Mouse (Mus musculus): Measurements from ENCODE around the gene Gm49721. TPM values are rescaled to one million over a fixed set of nuclear protein-coding genes. Genes with fewer than 3 reads are reported as not detected.
"Not testable (repeated sequence)": the region's sequence is repeated elsewhere in the genome, so short reads cannot be mapped to it uniquely, and the experiment has no call there.

The Gm49721 gene
- polyA plus RNA-seq, 1 experiment from 2014 or later, result 0.19 TPM

- H3K4me2 ChIP-seq; H3K9me3 ChIP-seq; H3K27me3 ChIP-seq; H3K4me1 ChIP-seq (replicated peaks); H3K4me3 ChIP-seq; H3K27ac ChIP-seq (replicated peaks); H3K9ac ChIP-seq; H3K36me3 ChIP-seq: not testable (repeated sequence)
- 56% methylated on average over 3 of the region's 17 CpGs for WGBS
- peak; percentile 67 for ATAC-seq (ENCODE audit: low FRiP score, low read depth)
These were observed 54.8 kb downstream of the Gm49721 start for GRCm38 (mm10) chr17:7033192-7034166.

GRCm38 (mm10) chr17:7068997-7069539, 90.4 kb downstream of the Gm49721 start:
- H3K27me3 ChIP-seq; H3K4me3 ChIP-seq; H3K4me2 ChIP-seq; H3K4me1 ChIP-seq (replicated peaks); H3K9ac ChIP-seq; H3K36me3 ChIP-seq; H3K9me3 ChIP-seq; H3K27ac ChIP-seq (replicated peaks); ATAC-seq (ENCODE audit: low FRiP score, low read depth): not testable (repeated sequence)
- WGBS, result 15% methylated on average over 2 of the region's 4 CpGs

- not testable (repeated sequence) for H3K4me1 ChIP-seq (replicated peaks); H3K27me3 ChIP-seq; H3K9ac ChIP-seq; H3K4me3 ChIP-seq; H3K27ac ChIP-seq (replicated peaks); H3K4me2 ChIP-seq; ATAC-seq (ENCODE audit: low FRiP score, low read depth); H3K36me3 ChIP-seq; H3K9me3 ChIP-seq
- 54% methylated on average over 5 of the region's 7 CpGs for WGBS
These were observed 91.0 kb downstream of the Gm49721 start for GRCm38 (mm10) chr17:7069561-7070240.

- not testable (repeated sequence) for H3K36me3 ChIP-seq, H3K4me2 ChIP-seq
- WGBS, result 45% methylated on average over 3 of the region's 3 CpGs
These were observed 95.8 kb downstream of the Gm49721 start for GRCm38 (mm10) chr17:7074494-7074893.

GRCm38 (mm10) chr17:7075519-7075918, 96.8 kb downstream of the Gm49721 start:
- ATAC-seq (ENCODE audit: low FRiP score, low read depth); H3K9me3 ChIP-seq; H3K9ac ChIP-seq; H3K4me2 ChIP-seq; H3K27me3 ChIP-seq; H3K36me3 ChIP-seq; H3K4me1 ChIP-seq (replicated peaks); H3K27ac ChIP-seq (replicated peaks); H3K4me3 ChIP-seq: not testable (repeated sequence)
- WGBS, result 90% methylated on average over 5 of the region's 6 CpGs

More at GRCm38 (mm10) chr17:7074494-7074893, 95.8 kb downstream of the Gm49721 start:
- not testable (repeated sequence) for H3K9me3 ChIP-seq; H3K27me3 ChIP-seq; H3K9ac ChIP-seq; H3K4me1 ChIP-seq (replicated peaks); H3K27ac ChIP-seq (replicated peaks); H3K4me3 ChIP-seq
- peak; percentile 25; the same call in 1 of the 2 replicates for ATAC-seq (ENCODE audit: low FRiP score, low read depth)

GRCm38 (mm10) chr17:7079558-7079957, 100.9 kb downstream of the Gm49721 start:
- H3K4me2 ChIP-seq; ATAC-seq (ENCODE audit: low FRiP score, low read depth); H3K27ac ChIP-seq (replicated peaks); H3K27me3 ChIP-seq; H3K4me3 ChIP-seq; H3K9ac ChIP-seq; H3K9me3 ChIP-seq; H3K36me3 ChIP-seq; H3K4me1 ChIP-seq (replicated peaks): not testable (repeated sequence)
- 0% methylated on average over 1 of the region's 4 CpGs for WGBS

GRCm38 (mm10) chr17:7084523-7084922, 105.8 kb downstream of the Gm49721 start:
- not testable (repeated sequence) for H3K4me2 ChIP-seq; H3K27ac ChIP-seq (replicated peaks); ATAC-seq (ENCODE audit: low FRiP score, low read depth); H3K27me3 ChIP-seq; H3K4me1 ChIP-seq (replicated peaks); H3K9me3 ChIP-seq; H3K4me3 ChIP-seq; H3K36me3 ChIP-seq; H3K9ac ChIP-seq
- no CpG with 5 or more reads among the region's 5 CpGs for WGBS

- H3K36me3 ChIP-seq; H3K9me3 ChIP-seq; H3K27ac ChIP-seq (replicated peaks); H3K4me3 ChIP-seq; H3K27me3 ChIP-seq; H3K9ac ChIP-seq; H3K4me2 ChIP-seq; ATAC-seq (ENCODE audit: low FRiP score, low read depth); H3K4me1 ChIP-seq (replicated peaks): not testable (repeated sequence)
- WGBS, result no CpG with 5 or more reads among the region's 12 CpGs
These were observed 106.9 kb downstream of the Gm49721 start for GRCm38 (mm10) chr17:7085469-7086168.

- H3K9me3 ChIP-seq; ATAC-seq (ENCODE audit: low FRiP score, low read depth); H3K9ac ChIP-seq; H3K36me3 ChIP-seq; H3K4me2 ChIP-seq; H3K27me3 ChIP-seq; H3K4me1 ChIP-seq (replicated peaks); H3K4me3 ChIP-seq; H3K27ac ChIP-seq (replicated peaks): not testable (repeated sequence)
- 78% methylated on average over 6 of the region's 8 CpGs for WGBS
These were observed 108.1 kb downstream of the Gm49721 start for GRCm38 (mm10) chr17:7086836-7087235.

Measured in hindbrain, embryonic 15.5 days (tissue).